Mouse (Mus musculus) lung, adult 2 months (tissue): Measurements from ENCODE around the gene Noxred1.

Experiments
- CTCF ChIP-seq: fragments of 200-500 bp; IDR thresholded peaks from 2 replicates; pipeline ENCODE4 v1.5.1; 2011; ENCODE audit warnings: mild to moderate bottlenecking, low read length, control low read depth; ENCODE audit not compliant: insufficient read depth
- POLR2A ChIP-seq: fragments of 200-500 bp; IDR thresholded peaks from 2 replicates; pipeline ENCODE4 v1.6.1; 2011; ENCODE audit warnings: low read depth, mild to moderate bottlenecking, control low read depth, low read length, borderline replicate concordance; ENCODE audit errors: extremely low read depth

DNA sequence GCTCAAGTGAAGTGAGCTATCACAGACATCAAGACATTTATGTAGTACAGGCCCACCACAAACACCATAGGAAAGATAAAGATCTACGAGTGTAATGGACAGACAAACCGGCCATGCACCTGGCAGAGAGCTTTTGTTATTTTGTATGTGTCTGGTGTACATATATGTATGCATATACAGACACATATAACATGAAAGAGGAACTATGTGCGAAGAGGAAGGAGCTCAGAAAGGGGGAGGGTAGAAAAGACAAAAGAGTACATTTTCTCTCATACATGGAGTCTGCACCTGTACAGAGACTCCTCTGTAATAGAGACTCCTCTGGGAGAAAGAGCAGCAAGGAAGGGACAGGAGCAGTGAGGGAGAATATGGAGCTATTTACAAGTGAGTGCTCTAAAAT lies 45.5 kb downstream of the Noxred1 start:
- TF ChIP-seq CTCF (no peak), POLR2A (no peak)
